Mouse (Mus musculus) left cerebral cortex, adult 11 months (tissue): Measurements from ENCODE around the gene Irf3.
A peak's percentile ranks its signal among the peaks of the same experiment; 100 is the strongest.

ENCODE experiments used
- DNase-seq: peaks from one replicate; pipeline ENCODE4 v3.0.0; 2022; ENCODE audit warnings: low spot score

Gene Irf3

GRCm38 (mm10) chr7:44997231-44997939 lies at the start of gene Irf3:
Gene Irf3, plus strand, starts transcription at chr7:44997648.
- peak; percentile 92 for DNase-seq

- no peak for DNase-seq
Measured at GRCm38 (mm10) chr7:44949922-44950321, 47.5 kb upstream of the Irf3 start.

- no peak for DNase-seq
Measured at GRCm38 (mm10) chr7:44951960-44952359, 45.5 kb upstream of the Irf3 start.

DNA sequence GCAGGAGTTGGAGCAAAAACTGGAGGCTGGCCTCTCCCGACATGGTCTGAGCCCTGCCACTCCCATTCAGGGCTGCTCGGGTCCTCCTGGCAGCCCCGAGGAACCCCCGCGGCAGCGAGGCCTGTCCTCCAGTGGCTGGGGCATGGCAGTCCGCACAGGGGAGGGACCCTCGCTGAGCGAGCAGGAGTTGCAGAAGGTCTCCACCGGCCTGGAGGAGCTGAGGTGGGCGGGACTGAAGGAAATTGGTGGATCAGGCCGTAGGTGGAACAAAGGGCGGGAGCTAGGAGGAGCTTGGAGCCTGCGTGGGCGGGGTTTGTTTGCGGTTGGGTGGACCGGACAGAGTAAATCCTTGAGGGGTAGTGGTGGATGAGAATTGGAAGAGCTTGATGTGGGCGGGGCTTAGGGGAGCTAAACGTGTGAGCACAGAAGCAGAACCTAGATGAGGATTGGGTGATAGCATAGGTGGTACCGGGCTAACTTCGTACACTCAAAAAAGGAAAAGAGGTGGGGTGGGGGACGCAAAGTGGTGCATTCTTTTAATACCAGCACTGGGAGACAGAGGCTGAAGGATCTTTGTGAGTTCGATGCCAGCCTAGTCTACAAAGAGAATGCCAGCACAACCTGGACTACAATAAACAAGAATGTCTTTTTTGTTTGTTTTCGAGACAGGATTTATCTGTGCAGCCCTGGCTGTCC lies 44.7 kb upstream of the Irf3 start:
- DNase-seq, result peak; percentile 80

GRCm38 (mm10) chr7:44953561-44953960 lies 43.9 kb upstream of the Irf3 start:
- no peak for DNase-seq

- no peak for DNase-seq
Measured at GRCm38 (mm10) chr7:44954091-44954885, 43.2 kb upstream of the Irf3 start.

- DNase-seq, result no peak
Measured at GRCm38 (mm10) chr7:44955628-44956027, 41.8 kb upstream of the Irf3 start.

DNA sequence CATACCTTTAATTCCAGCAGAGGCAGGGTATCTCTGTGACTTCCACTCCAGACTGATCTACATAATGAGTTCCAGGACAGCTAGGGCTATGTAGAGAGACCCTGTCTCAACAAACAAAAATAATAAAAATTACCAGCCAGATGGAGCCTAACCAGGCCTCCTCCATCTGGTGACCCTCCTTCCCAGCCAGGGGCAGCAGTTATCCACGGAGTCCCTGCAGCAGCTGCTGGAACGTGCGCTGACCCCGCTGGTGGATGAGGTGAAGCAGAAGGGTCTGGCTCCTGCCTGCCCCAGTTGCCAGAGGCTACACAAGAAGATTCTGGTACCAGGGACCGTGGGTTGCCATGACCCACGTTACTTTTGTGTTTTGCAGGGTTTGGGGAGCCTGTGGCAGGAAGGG lies 41.2 kb upstream of the Irf3 start:
- DNase-seq, result no peak

GRCm38 (mm10) chr7:44957183-44957835 lies 40.1 kb upstream of the Irf3 start:
- DNase-seq, result no peak

DNA sequence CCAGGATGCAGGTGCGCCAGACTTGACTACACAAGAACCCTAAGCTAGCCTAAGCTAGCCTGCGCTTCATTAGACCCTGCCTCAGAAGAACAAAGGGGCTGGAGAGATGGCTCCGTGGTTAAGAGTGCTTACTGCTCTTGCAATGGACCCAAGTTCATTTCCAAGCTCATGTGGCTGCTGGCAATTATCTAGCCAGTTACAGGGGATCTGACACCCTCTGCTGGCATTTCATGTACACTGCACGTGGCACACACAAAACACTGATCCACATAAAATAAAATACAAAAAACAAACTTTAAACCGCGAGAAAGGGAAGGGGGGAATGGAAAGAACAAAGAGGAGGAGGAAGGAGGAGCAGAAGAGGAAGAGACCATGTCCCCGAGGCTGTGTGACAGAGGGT lies 39.2 kb upstream of the Irf3 start:
- DNase-seq, result no peak

GRCm38 (mm10) chr7:44959281-44959680 lies 38.2 kb upstream of the Irf3 start:
- no peak for DNase-seq

DNA sequence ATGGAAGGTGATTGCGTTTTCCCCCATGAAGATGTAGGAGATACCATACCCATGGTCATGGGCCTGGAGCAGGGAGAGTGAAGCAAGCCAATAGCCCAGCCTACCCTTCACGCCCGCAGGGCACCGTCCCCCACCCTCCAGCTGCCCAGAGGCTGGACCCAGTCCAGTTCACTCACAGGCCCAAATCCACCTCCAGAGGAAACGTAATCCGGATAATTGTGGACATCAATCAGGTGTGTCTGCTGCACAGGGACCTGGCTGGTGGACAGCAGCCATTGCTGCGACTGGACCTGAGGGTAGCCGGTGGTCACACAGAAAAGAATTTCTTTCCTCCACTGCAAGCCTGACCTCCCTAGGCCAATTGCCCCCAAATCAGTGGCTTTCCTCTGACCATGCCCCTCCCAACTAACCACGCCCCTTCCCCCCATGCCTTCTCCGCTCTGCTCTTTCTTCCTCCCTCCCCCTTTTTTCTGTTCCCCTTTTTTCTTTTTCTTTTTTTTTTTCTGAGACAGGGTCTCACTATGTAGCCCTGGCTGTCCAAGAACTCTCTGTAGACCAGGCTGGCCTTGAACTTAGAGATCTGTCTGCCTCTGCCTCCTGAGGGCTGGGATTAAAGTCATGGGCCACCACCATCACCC lies 37.5 kb upstream of the Irf3 start:
- no peak for DNase-seq

DNA sequence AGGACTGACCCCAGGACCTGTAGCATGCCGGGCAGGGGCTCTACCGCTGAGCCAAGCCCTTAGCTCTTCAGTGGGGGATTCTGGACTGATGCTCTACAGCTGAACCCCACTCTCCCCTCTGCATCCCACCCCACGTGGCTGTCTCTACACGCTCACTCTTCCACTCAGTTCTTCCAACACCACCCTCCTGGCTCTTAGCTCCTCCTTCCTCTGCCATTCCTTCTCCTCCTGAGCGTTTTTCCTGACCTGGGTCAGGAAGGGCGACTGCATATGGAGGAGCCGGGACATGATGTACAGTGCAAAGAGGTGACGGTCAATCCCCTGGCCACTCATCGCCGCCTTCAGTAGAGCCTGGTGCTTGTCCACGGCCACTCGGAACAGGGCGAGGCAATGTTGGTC lies 36.9 kb upstream of the Irf3 start:
- no peak for DNase-seq

DNA sequence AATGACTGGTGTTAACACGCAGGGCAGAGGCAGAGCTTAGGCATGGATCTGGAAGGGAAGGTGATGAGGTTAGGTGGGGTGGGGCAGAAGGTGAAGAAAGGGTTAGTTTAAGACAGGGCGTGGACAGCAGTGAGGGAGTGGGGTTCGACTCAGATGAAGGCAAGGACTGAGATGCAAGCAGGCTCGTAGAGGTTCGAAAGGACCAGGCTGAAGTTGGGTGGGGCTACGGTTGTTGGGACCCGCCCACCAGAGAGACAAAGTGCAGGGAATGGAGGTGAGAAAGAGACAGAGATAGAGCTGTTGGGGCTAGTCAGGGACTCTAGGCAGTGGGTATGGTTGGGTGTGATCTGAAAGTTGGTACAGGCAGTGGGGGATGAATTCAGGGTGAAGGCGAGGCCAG lies 35.1 kb upstream of the Irf3 start:
- no peak for DNase-seq

DNA sequence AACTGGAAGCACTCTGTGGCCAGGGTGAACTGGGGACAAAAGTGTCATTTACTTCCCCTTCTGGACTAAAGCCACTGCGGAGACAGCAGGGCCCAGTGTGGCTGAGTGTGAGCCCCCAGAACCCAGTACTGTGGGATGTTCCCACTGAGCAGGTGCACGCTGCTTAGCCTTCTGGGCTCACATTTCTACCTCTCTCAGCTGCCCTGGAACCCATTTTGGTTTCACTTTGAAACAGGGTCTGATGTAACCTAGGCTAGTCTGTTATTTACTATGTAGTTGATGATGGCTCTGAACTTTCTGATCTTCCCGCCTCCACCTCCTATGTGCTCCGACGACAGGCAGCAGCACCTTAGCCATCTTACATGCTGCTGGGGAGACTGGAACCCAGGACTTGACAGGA lies 34.6 kb upstream of the Irf3 start:
- DNase-seq, result no peak

GRCm38 (mm10) chr7:44964990-44965389 lies 32.5 kb upstream of the Irf3 start:
- no peak for DNase-seq

- no peak for DNase-seq
Measured at GRCm38 (mm10) chr7:44965975-44966374, 31.5 kb upstream of the Irf3 start.

GRCm38 (mm10) chr7:44966638-44967037 lies 30.8 kb upstream of the Irf3 start:
- DNase-seq, result no peak

GRCm38 (mm10) chr7:44970231-44970691 lies 27.2 kb upstream of the Irf3 start:
- DNase-seq, result peak; percentile 83

GRCm38 (mm10) chr7:44971142-44971541 lies 26.3 kb upstream of the Irf3 start:
- DNase-seq, result no peak

DNA sequence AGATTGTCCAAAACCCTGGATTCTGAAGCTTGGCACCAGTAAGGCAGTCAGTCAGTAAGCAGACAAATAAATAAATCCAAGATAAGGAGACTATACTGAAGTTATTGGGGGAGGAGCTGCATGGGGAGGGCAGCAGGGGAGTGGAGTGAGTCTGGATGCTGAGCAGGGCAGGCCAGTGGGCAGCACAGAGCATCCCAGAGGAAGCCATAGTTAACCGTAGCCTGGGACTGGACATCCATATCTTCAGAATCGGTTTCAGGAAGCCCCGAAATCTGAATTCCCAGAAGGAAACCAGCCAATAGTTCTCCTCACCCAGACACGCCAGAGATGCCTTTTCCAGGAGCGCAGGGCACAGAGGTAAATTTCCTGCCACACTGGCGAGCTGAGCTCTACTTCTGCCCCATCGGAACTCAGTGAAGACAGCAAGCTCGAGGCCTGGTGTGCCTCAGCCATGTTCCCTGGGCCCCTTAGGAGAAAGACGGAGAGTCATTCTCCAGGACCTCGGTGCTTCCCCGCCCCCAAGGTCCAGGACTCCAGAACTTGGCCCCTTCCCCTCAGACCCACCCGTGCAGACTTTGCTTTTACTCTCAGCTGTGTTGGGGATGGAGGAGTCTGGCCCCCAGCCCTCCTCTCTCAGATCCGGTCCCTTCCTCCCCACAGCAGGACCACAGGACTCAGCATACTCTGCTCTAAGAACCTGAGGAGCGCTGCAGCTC lies 23.9 kb upstream of the Irf3 start:
- no peak for DNase-seq
